Mouse (Mus musculus): ENCODE data around the gene Igsf9b. TPM values are rescaled to one million over a fixed set of nuclear protein-coding genes. Genes with fewer than 3 reads are reported as not detected.
A peak's percentile ranks its signal among the peaks of the same experiment; 100 is the strongest.

Igsf9b gene
- polyA plus RNA-seq (2014; fragmentation: Nextera tagmentation; extraction: Ambion mirVana), result 2.2 TPM in 2 replicates

- 0 out of 2 replicates have a peak, but pooled peaks have one; percentile 31 for TF ChIP-seq CTCF (IDR thresholded peaks at IDR 0.05; ENCODE audit: low read depth)
- peak; percentile 100 for ATAC-seq (ENCODE audit: insufficient read depth)
- peaks cover 27% of the 10 kb centered on the region for H3K27me3 ChIP-seq (ENCODE audit: insufficient read depth, low read length)
- H3K9ac ChIP-seq, result peak within 1 kb of the TSS; percentile 38
- peak within 1 kb of the TSS; percentile 79 for H3K4me2 ChIP-seq
- H3K4me1 ChIP-seq (ENCODE audit: insufficient read depth), result peaks cover 2% of the 10 kb centered on the region; the same call in 1 of the 2 replicates
- H3K36me3 ChIP-seq (ENCODE audit: insufficient read depth), result no peaks in the 10 kb centered on the region
- peak; percentile 95 for DNase-seq
- WGBS, result under 1% methylated on average over 40 of the region's 40 CpGs
- no peak within 1 kb of the TSS for H3K27ac ChIP-seq (ENCODE audit: low read depth)
- no peaks in the 10 kb centered on the region for H3K9me3 ChIP-seq (ENCODE audit: low read depth, low read length)
- H3K4me3 ChIP-seq (ENCODE audit: low read depth, low read length), result peak within 1 kb of the TSS; percentile 59
These were observed at the start of gene Igsf9b for GRCm38 (mm10) chr9:27298411-27299285. Gene Igsf9b (plus strand): TSS chr9:27299204.

- H3K9ac ChIP-seq, result no peak overlapping the region
- no peaks in the 10 kb centered on the region for H3K36me3 ChIP-seq (ENCODE audit: insufficient read depth)
- H3K9me3 ChIP-seq (ENCODE audit: low read depth, low read length), result no peaks in the 10 kb centered on the region
- no peak for ATAC-seq (ENCODE audit: insufficient read depth)
- no peaks in the 10 kb centered on the region for H3K4me1 ChIP-seq (ENCODE audit: insufficient read depth)
- no peak for DNase-seq
- H3K4me2 ChIP-seq, result no peak overlapping the region
- H3K27ac ChIP-seq (ENCODE audit: low read depth), result no peak overlapping the region
- 50% methylated on average over 7 of the region's 7 CpGs for WGBS
- H3K27me3 ChIP-seq (ENCODE audit: insufficient read depth, low read length), result no peaks in the 10 kb centered on the region
- no peak for TF ChIP-seq CTCF (IDR thresholded peaks at IDR 0.05; ENCODE audit: low read depth)
- no peak overlapping the region for H3K4me3 ChIP-seq (ENCODE audit: low read depth, low read length)
These were observed 46.8 kb upstream of the Igsf9b start for GRCm38 (mm10) chr9:27252034-27252714.

- H3K27ac ChIP-seq (ENCODE audit: low read depth), result no peak overlapping the region
- ATAC-seq (ENCODE audit: insufficient read depth) (no peak), DNase-seq (no peak)
- H3K27me3 ChIP-seq (ENCODE audit: insufficient read depth, low read length), result no peaks in the 10 kb centered on the region
- no peaks in the 10 kb centered on the region for H3K9me3 ChIP-seq (ENCODE audit: low read depth, low read length)
- H3K4me1 ChIP-seq (ENCODE audit: insufficient read depth), result no peaks in the 10 kb centered on the region
- 55% methylated on average over 6 of the region's 6 CpGs for WGBS
- no peak overlapping the region for H3K4me3 ChIP-seq (ENCODE audit: low read depth, low read length)
- no peak for TF ChIP-seq CTCF (IDR thresholded peaks at IDR 0.05; ENCODE audit: low read depth)
- H3K36me3 ChIP-seq (ENCODE audit: insufficient read depth), result no peaks in the 10 kb centered on the region
- no peak overlapping the region for H3K9ac ChIP-seq
- no peak overlapping the region for H3K4me2 ChIP-seq
These were observed 42.5 kb upstream of the Igsf9b start for GRCm38 (mm10) chr9:27256454-27256853.

- TF ChIP-seq CTCF (IDR thresholded peaks at IDR 0.05; ENCODE audit: low read depth), result no peak
- Histone ChIP-seq H3K27ac (ENCODE audit: low read depth) (no peak overlapping the region), H3K36me3 (ENCODE audit: insufficient read depth) (no peaks in the 10 kb centered on the region), H3K27me3 (ENCODE audit: insufficient read depth, low read length) (no peaks in the 10 kb centered on the region), H3K4me1 (ENCODE audit: insufficient read depth) (no peaks in the 10 kb centered on the region), H3K4me2 (no peak overlapping the region), H3K4me3 (ENCODE audit: low read depth, low read length) (no peak overlapping the region), H3K9me3 (ENCODE audit: low read depth, low read length) (no peaks in the 10 kb centered on the region), H3K9ac (no peak overlapping the region)
- 61% methylated on average over 3 of the region's 3 CpGs for WGBS
- DNase-seq, result no peak
- ATAC-seq (ENCODE audit: insufficient read depth), result no peak
These were observed 38.5 kb upstream of the Igsf9b start for GRCm38 (mm10) chr9:27260378-27260947.

- H3K36me3 ChIP-seq (ENCODE audit: insufficient read depth), result no peaks in the 10 kb centered on the region
- no peaks in the 10 kb centered on the region for H3K27me3 ChIP-seq (ENCODE audit: insufficient read depth, low read length)
- ATAC-seq (ENCODE audit: insufficient read depth) (no peak), DNase-seq (no peak)
- no peak overlapping the region for H3K27ac ChIP-seq (ENCODE audit: low read depth)
- no peak overlapping the region for H3K4me2 ChIP-seq
- no peak overlapping the region for H3K9ac ChIP-seq
- TF ChIP-seq CTCF (IDR thresholded peaks at IDR 0.05; ENCODE audit: low read depth), result no peak
- no peak overlapping the region for H3K4me3 ChIP-seq (ENCODE audit: low read depth, low read length)
- WGBS, result 53% methylated on average over 2 of the region's 2 CpGs
- no peaks in the 10 kb centered on the region for H3K9me3 ChIP-seq (ENCODE audit: low read depth, low read length)
- no peaks in the 10 kb centered on the region for H3K4me1 ChIP-seq (ENCODE audit: insufficient read depth)
These were observed 37.1 kb upstream of the Igsf9b start for GRCm38 (mm10) chr9:27261905-27262304.

- DNase-seq, result no peak
- no peak overlapping the region for H3K9ac ChIP-seq
These were observed 34.0 kb upstream of the Igsf9b start for GRCm38 (mm10) chr9:27265009-27265408.

GRCm38 (mm10) chr9:27267878-27268277 is 31.1 kb upstream of the Igsf9b start:
- no peak for ATAC-seq (ENCODE audit: insufficient read depth)

More at GRCm38 (mm10) chr9:27265009-27265408, 34.0 kb upstream of the Igsf9b start:
- Histone ChIP-seq H3K27me3 (ENCODE audit: insufficient read depth, low read length) (no peaks in the 10 kb centered on the region), H3K4me1 (ENCODE audit: insufficient read depth) (no peaks in the 10 kb centered on the region), H3K4me2 (no peak overlapping the region), H3K9me3 (ENCODE audit: low read depth, low read length) (no peaks in the 10 kb centered on the region), H3K36me3 (ENCODE audit: insufficient read depth) (no peaks in the 10 kb centered on the region), H3K4me3 (ENCODE audit: low read depth, low read length) (no peak overlapping the region), H3K27ac (ENCODE audit: low read depth) (no peak overlapping the region)
- no peak for ATAC-seq (ENCODE audit: insufficient read depth)
- WGBS, result 52% methylated on average over 3 of the region's 3 CpGs
- no peak for TF ChIP-seq CTCF (IDR thresholded peaks at IDR 0.05; ENCODE audit: low read depth)

More at GRCm38 (mm10) chr9:27267878-27268277, 31.1 kb upstream of the Igsf9b start:
- WGBS, result 77% methylated on average over 5 of the region's 5 CpGs
- Histone ChIP-seq H3K4me1 (ENCODE audit: insufficient read depth) (no peaks in the 10 kb centered on the region), H3K9ac (no peak overlapping the region), H3K9me3 (ENCODE audit: low read depth, low read length) (no peaks in the 10 kb centered on the region), H3K27me3 (ENCODE audit: insufficient read depth, low read length) (no peaks in the 10 kb centered on the region), H3K4me3 (ENCODE audit: low read depth, low read length) (no peak overlapping the region), H3K36me3 (ENCODE audit: insufficient read depth) (no peaks in the 10 kb centered on the region), H3K4me2 (no peak overlapping the region), H3K27ac (ENCODE audit: low read depth) (no peak overlapping the region)
- DNase-seq, result no peak
- TF ChIP-seq CTCF (IDR thresholded peaks at IDR 0.05; ENCODE audit: low read depth), result no peak
